Mouse (Mus musculus) retina, postnatal 1 day (tissue): ENCODE data around the gene Drd1.

Experiments used
- DNase-seq: peaks from one replicate; pipeline ENCODE4 v3.0.0-alpha.2; 2012

Gene Drd1

GRCm38 (mm10) chr13:54072526-54073057 lies 17.1 kb upstream of the Drd1 start:
- no peak for DNase-seq

- DNase-seq: peak; percentile 79
These were observed 16.3 kb upstream of the Drd1 start, which contains the start of gene Sfxn1 for GRCm38 (mm10) chr13:54071606-54072331. Sfxn1 (plus strand) TSS chr13:54071869.

GRCm38 (mm10) chr13:54071011-54071410 lies 15.5 kb upstream of the Drd1 start:
- no peak for DNase-seq

- no peak for DNase-seq
These were observed 12.2 kb upstream of the Drd1 start for GRCm38 (mm10) chr13:54067617-54068166.

GRCm38 (mm10) chr13:54066081-54066746 lies 10.7 kb upstream of the Drd1 start:
- DNase-seq: no peak

- DNase-seq: peak; percentile 65
These were observed 7.8 kb upstream of the Drd1 start for GRCm38 (mm10) chr13:54063292-54063691.

- no peak for DNase-seq
These were observed 6.6 kb upstream of the Drd1 start for GRCm38 (mm10) chr13:54062068-54062467.

- DNase-seq: peak; percentile 64
These were observed 543 bp downstream of the Drd1 start for GRCm38 (mm10) chr13:54054962-54055361.

- peak; percentile 84 for DNase-seq
These were observed 3.9 kb downstream of the Drd1 start for GRCm38 (mm10) chr13:54051641-54052040.

- peak; percentile 47 for DNase-seq
These were observed 6.7 kb downstream of the Drd1 start for GRCm38 (mm10) chr13:54048679-54049352.

GRCm38 (mm10) chr13:54040256-54040655 lies 15.2 kb downstream of the Drd1 start:
- no peak for DNase-seq

- DNase-seq: no peak
These were observed 17.6 kb downstream of the Drd1 start for GRCm38 (mm10) chr13:54037936-54038335.

- peak; percentile 34 for DNase-seq
These were observed 20.0 kb downstream of the Drd1 start for GRCm38 (mm10) chr13:54035541-54035940.

- DNase-seq: no peak
These were observed 21.9 kb downstream of the Drd1 start for GRCm38 (mm10) chr13:54033653-54034052.

- no peak for DNase-seq
These were observed 28.4 kb downstream of the Drd1 start for GRCm38 (mm10) chr13:54027079-54027478.

- no peak for DNase-seq
These were observed 32.2 kb downstream of the Drd1 start for GRCm38 (mm10) chr13:54023311-54023710.

- no peak for DNase-seq
These were observed 46.8 kb downstream of the Drd1 start for GRCm38 (mm10) chr13:54008716-54009115.
